Mouse (Mus musculus) left cerebral cortex, adult 8-10 months (tissue): ENCODE data around the gene Lsm14b. TPM values are rescaled to one million over a fixed set of nuclear protein-coding genes. Genes with fewer than 3 reads are reported as not detected.
A peak's percentile ranks its signal among the peaks of the same experiment; 100 is the strongest.

Experiments used
- DNase-seq, 2 experiments: peaks; one replicate each; pipeline ENCODE4 v3.0.0; 2022; ENCODE audit warnings: low spot score in 2 of 2
- total RNA-seq, 4 experiments: library from RNA; stranded (reverse); gene quantifications; 2 replicates each; pipeline ENCODE4 v1.2.4; 2022

Gene Lsm14b
- total RNA-seq, 4 experiments from 2014 or later: 99.1 to 113 (median 109) TPM

GRCm38 (mm10) chr2:180051986-180052733, 27.4 kb downstream of the Lsm14b start:
- no peak for DNase-seq

GRCm38 (mm10) chr2:180053001-180053400, 28.2 kb downstream of the Lsm14b start:
- DNase-seq: no peak

- DNase-seq: no peak
These were observed 38.7 kb downstream of the Lsm14b start for GRCm38 (mm10) chr2:180063338-180064131.

GRCm38 (mm10) chr2:180069770-180070480, 45.1 kb downstream of the Lsm14b start:
- DNase-seq: no peak

GRCm38 (mm10) chr2:180070481-180071453, 46.0 kb downstream of the Lsm14b start, which contains the start of gene Mtg2:
TSS of gene Mtg2 (plus strand) at chr2:180070588.
- DNase-seq: peak; percentile 93 to 94

- DNase-seq: no peak
These were observed 46.9 kb downstream of the Lsm14b start for GRCm38 (mm10) chr2:180071671-180072070.

GRCm38 (mm10) chr2:180072886-180073285, 48.1 kb downstream of the Lsm14b start:
- no peak for DNase-seq

- DNase-seq: no peak
These were observed 52.8 kb downstream of the Lsm14b start for GRCm38 (mm10) chr2:180077622-180078021.

GRCm38 (mm10) chr2:180080680-180081079, 55.9 kb downstream of the Lsm14b start:
- DNase-seq: no peak

- no peak for DNase-seq
These were observed 58.3 kb downstream of the Lsm14b start for GRCm38 (mm10) chr2:180083063-180083462.

- DNase-seq: peak in 1 of 2 experiments; percentile 14
These were observed 59.8 kb downstream of the Lsm14b start for GRCm38 (mm10) chr2:180084565-180084964.

Other genes with a start within 250 kb of the Lsm14b start
- 10 to 100 TPM; 21.2 to 28.4 (median 24.7) TPM for gene Taf4, start 48.3 kb upstream of the Lsm14b start, total RNA-seq
- gene Psma7, start 17.4 kb downstream of the Lsm14b start, total RNA-seq: 100 to 1,000 TPM; 169 to 186 (median 174) TPM
- 10 to 100 TPM; 37.1 to 40.6 (median 38.9) TPM for gene Ss18l1, start 17.5 kb downstream of the Lsm14b start, total RNA-seq
- 10 to 100 TPM; 14.8 to 18.1 (median 16.8) TPM for gene Mtg2, start 45.6 kb downstream of the Lsm14b start, total RNA-seq
- gene Hrh3, start 79.5 kb downstream of the Lsm14b start, total RNA-seq: 100 to 1,000 TPM in 3 of 4 experiments, 10 to 100 TPM in 1; 95.0 to 129 (median 126) TPM
- gene Osbpl2, start 94.3 kb downstream of the Lsm14b start, total RNA-seq: 10 to 100 TPM; 56.0 to 59.0 (median 58.3) TPM
- gene Adrm1, start 146.5 kb downstream of the Lsm14b start, total RNA-seq: 100 to 1,000 TPM; 107 to 109 (median 108) TPM
- gene Lama5, start 200.9 kb downstream of the Lsm14b start, total RNA-seq: 10 to 100 TPM in 1 of 4 experiments, 1 to 10 TPM in 3; 5.9 to 11.1 (median 7.3) TPM
- 100 to 1,000 TPM; 616 to 845 (median 743) TPM for gene Rps21, start 232.4 kb downstream of the Lsm14b start, total RNA-seq
- gene Cables2, start 248.5 kb downstream of the Lsm14b start, total RNA-seq: 10 to 100 TPM; 27.2 to 31.6 (median 27.7) TPM